Mouse (Mus musculus): ENCODE measurements around the gene Fam107b.

DNA sequence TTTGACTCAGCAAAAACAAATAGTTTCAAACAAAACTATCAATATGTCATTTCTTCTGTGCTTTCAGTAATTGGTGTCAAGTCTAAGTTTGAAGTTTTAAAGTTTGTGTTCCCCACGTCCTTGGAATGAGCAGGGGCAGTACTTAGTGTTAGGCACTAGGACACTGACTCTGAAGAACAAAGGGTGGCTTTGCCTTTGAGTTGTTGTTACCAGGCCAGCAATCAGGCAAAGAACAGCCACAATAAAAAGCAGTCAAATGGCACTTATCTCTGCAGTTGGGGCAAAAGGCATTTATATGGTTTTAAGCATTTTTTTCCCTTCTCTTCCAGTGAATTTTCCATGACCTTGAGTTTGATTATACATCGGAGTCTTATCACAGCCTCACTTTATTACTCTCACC lies 12.5 kb downstream of the Fam107b start:
- no peak for TF ChIP-seq CTCF (conservative IDR thresholded peaks at IDR 0.05; ENCODE audit: low read length)
- TF ChIP-seq NANOG (IDR thresholded peaks at IDR 0.05; ENCODE audit: borderline replicate concordance, low read length), result no peak

Measured in E14TG2a.4 (cell line).